Mouse (Mus musculus) stomach, embryonic 16.5 days (tissue): ENCODE results near the gene Afg1l. TPM values are rescaled to one million over a fixed set of nuclear protein-coding genes. Genes with fewer than 3 reads are reported as not detected.

Experiments
- ATAC-seq: fragments of 200-750 bp; cut with Nextera tagmentation; 2 replicates; pipeline ENCODE4 v1.8.0; 2017; ENCODE audit warnings: moderate number of reproducible peaks, moderate TSS enrichment; ENCODE audit not compliant: insufficient read depth, low FRiP score
- H3K27ac ChIP-seq: fragments of 300-500 bp; sonication (generic); 2 replicates; pipeline ENCODE4 v1.5.1; 2014; ENCODE audit warnings: low read length
- H3K27me3 ChIP-seq: fragments of 300-500 bp; sonication (generic); 2 replicates; pipeline ENCODE4 v1.6.1; 2014; ENCODE audit warnings: low read length, control low read depth, mixed read lengths; ENCODE audit not compliant: control insufficient read depth, insufficient read depth
- H3K36me3 ChIP-seq: fragments of 300-500 bp; sonication (generic); 2 replicates; pipeline ENCODE4 v1.6.1; 2014; ENCODE audit warnings: low read length; ENCODE audit not compliant: control insufficient read depth, insufficient read depth
- H3K4me1 ChIP-seq: fragments of 300-500 bp; sonication (generic); 2 replicates; pipeline ENCODE4 v1.6.1; 2014; ENCODE audit warnings: low read length, control low read depth, mixed read lengths; ENCODE audit not compliant: control insufficient read depth, insufficient read depth
- H3K4me2 ChIP-seq: fragments of 300-500 bp; sonication (generic); 2 replicates; pipeline ENCODE4 v1.6.1; 2014; ENCODE audit warnings: low read depth, low read length, mixed read lengths
- H3K4me3 ChIP-seq: fragments of 300-500 bp; sonication (generic); replicated peaks from 2 replicates; pipeline ENCODE4 v1.5.1; 2014; ENCODE audit warnings: mild to moderate bottlenecking, low read length
- H3K9ac ChIP-seq: fragments of 300-500 bp; sonication (generic); 2 replicates; pipeline ENCODE4 v1.6.1; 2014; ENCODE audit warnings: low read length
- H3K9me3 ChIP-seq: fragments of 300-500 bp; sonication (generic); replicated peaks from 2 replicates; pipeline ENCODE4 v1.6.1; 2016; ENCODE audit warnings: low read length, control low read depth; ENCODE audit not compliant: control insufficient read depth
- WGBS: fragments of 180-500 bp; shearing (Covaris S2); extraction: QIAGEN DNeasy Blood & Tissue Kit; methylation state at CpG from one replicate; pipeline ENCODE4 v1.1.7; 2014; 5-methylcytosine and 5-hydroxymethylcytosine counted together
- polyA plus RNA-seq: library from polyadenylated mRNA; unstranded; fragments of >200 nt; fragmentation: Nextera tagmentation; extraction: Ambion mirVana; gene quantifications from 2 replicates; pipeline ENCODE4 v1.2.1, GENCODE M21; 2015

Gene Afg1l
- polyA plus RNA-seq, 1 experiment from 2014 or later: 9.2 TPM

DNA sequence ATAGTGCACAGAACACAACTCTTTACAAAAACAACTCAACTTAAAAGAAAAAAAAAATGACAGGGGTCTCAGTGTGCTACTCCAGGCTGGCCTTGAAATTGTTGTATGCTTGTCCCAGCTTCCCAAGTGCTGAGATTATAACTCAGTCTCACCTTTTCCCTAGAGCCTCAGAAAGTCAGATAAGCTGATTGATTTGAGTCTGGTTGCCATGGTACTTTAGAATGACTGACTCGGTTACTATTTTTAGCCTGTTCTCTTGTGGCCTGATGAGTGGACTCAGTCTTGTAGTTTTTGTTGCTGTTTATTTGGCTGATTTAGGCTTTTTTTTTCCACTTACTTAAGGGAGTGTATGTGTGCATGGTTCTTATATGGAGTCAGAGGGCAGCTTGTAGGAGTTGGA is 12.8 kb upstream of the Afg1l start:
- WGBS: 10% methylated on average over 1 of the region's 1 CpGs
- H3K4me2 ChIP-seq: no peak overlapping the region
- ATAC-seq: peak; percentile 26; the same call in 1 of the 2 replicates
- H3K27me3 ChIP-seq: no peaks in the 10 kb centered on the region
- no peak overlapping the region for H3K9ac ChIP-seq
- H3K36me3 ChIP-seq: no peaks in the 10 kb centered on the region
- H3K9me3 ChIP-seq: no peaks in the 10 kb centered on the region
- H3K27ac ChIP-seq: 0 out of 2 replicates have a peak overlapping the region, but pooled peaks have one; percentile 7
- no peak overlapping the region for H3K4me3 ChIP-seq
- H3K4me1 ChIP-seq: 0 out of 2 replicates have a peak, but pooled peaks cover 2% of the 10 kb centered on the region

GRCm38 (mm10) chr10:42488606-42489296 is 10.4 kb upstream of the Afg1l start:
- Histone ChIP-seq H3K4me2 (no peak overlapping the region), H3K27me3 (no peaks in the 10 kb centered on the region), H3K9me3 (no peaks in the 10 kb centered on the region), H3K27ac (no peak overlapping the region), H3K4me3 (no peak overlapping the region), H3K36me3 (no peaks in the 10 kb centered on the region), H3K9ac (no peak overlapping the region), H3K4me1 (0 out of 2 replicates have a peak, but pooled peaks cover 2% of the 10 kb centered on the region)
- WGBS: 30% methylated on average over 8 of the region's 8 CpGs
- no peak for ATAC-seq

DNA sequence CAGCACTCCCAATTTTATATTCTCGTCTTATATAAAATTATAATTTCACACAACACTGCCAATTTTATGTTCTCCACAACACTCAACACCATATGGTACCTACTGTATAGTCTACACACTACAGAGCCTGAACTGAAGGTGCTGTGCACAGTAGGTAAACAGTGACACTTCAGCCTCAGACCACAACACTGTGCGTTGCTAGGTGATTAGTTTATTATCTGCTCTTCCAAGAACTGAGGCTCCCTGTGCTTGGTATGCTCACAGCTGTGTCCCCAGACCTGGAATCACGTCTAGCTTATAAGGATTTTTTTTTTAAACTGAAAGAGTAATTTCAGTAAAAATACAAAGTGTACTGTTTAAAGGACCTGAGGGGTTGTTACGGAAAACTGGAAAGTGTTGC is 2.4 kb upstream of the Afg1l start:
- 71% methylated on average over 4 of the region's 4 CpGs for WGBS
- Histone ChIP-seq H3K4me1 (no peaks in the 10 kb centered on the region), H3K9ac (no peak overlapping the region), H3K9me3 (no peaks in the 10 kb centered on the region), H3K27me3 (no peaks in the 10 kb centered on the region), H3K36me3 (no peaks in the 10 kb centered on the region), H3K4me3 (no peak overlapping the region), H3K4me2 (no peak overlapping the region), H3K27ac (no peak overlapping the region)
- no peak for ATAC-seq

GRCm38 (mm10) chr10:42477550-42478340 is 620 bp downstream of the Afg1l start:
- ATAC-seq: peak; percentile 8; the same call in 1 of the 2 replicates
- WGBS: 10% methylated on average over 25 of the region's 25 CpGs
- Histone ChIP-seq H3K36me3 (no peaks in the 10 kb centered on the region), H3K4me1 (no peaks in the 10 kb centered on the region), H3K9ac (peak overlapping the region; percentile 92), H3K27me3 (no peaks in the 10 kb centered on the region), H3K9me3 (no peaks in the 10 kb centered on the region), H3K4me2 (peak overlapping the region; percentile 77), H3K4me3 (peak overlapping the region; percentile 78), H3K27ac (peak overlapping the region; percentile 97)

GRCm38 (mm10) chr10:42476774-42477475 is 1.4 kb downstream of the Afg1l start:
- no peaks in the 10 kb centered on the region for H3K27me3 ChIP-seq
- H3K9ac ChIP-seq: no peak overlapping the region
- no peaks in the 10 kb centered on the region; the same call in 1 of the 2 replicates for H3K36me3 ChIP-seq
- no peak for ATAC-seq
- WGBS: 92% methylated on average over 10 of the region's 10 CpGs
- no peak overlapping the region for H3K4me2 ChIP-seq
- no peak overlapping the region for H3K27ac ChIP-seq
- H3K9me3 ChIP-seq: no peaks in the 10 kb centered on the region
- H3K4me1 ChIP-seq: no peaks in the 10 kb centered on the region
- no peak overlapping the region; the same call in 1 of the 2 replicates for H3K4me3 ChIP-seq

- H3K9ac ChIP-seq: no peak overlapping the region
- no peak overlapping the region; the same call in 1 of the 2 replicates for H3K4me2 ChIP-seq
- no peak for ATAC-seq
- H3K27ac ChIP-seq: peak overlapping the region; percentile 28; the same call in 1 of the 2 replicates
- H3K36me3 ChIP-seq: no peaks in the 10 kb centered on the region; the same call in 1 of the 2 replicates
- no peaks in the 10 kb centered on the region for H3K9me3 ChIP-seq
- no peaks in the 10 kb centered on the region for H3K27me3 ChIP-seq
- no peak overlapping the region for H3K4me3 ChIP-seq
- H3K4me1 ChIP-seq: no peaks in the 10 kb centered on the region
- 75% methylated on average over 6 of the region's 6 CpGs for WGBS
Measured at GRCm38 (mm10) chr10:42474946-42475514, 3.3 kb downstream of the Afg1l start.

- H3K9ac ChIP-seq: no peak overlapping the region
- H3K4me1 ChIP-seq: no peaks in the 10 kb centered on the region
- 69% methylated on average over 14 of the region's 14 CpGs for WGBS
- ATAC-seq: no peak
- H3K27me3 ChIP-seq: no peaks in the 10 kb centered on the region
- no peak overlapping the region for H3K27ac ChIP-seq
- no peaks in the 10 kb centered on the region for H3K9me3 ChIP-seq
- H3K4me2 ChIP-seq: no peak overlapping the region
- H3K4me3 ChIP-seq: no peak overlapping the region
- H3K36me3 ChIP-seq: no peaks in the 10 kb centered on the region
Measured at GRCm38 (mm10) chr10:42464805-42465204, 13.6 kb downstream of the Afg1l start.

DNA sequence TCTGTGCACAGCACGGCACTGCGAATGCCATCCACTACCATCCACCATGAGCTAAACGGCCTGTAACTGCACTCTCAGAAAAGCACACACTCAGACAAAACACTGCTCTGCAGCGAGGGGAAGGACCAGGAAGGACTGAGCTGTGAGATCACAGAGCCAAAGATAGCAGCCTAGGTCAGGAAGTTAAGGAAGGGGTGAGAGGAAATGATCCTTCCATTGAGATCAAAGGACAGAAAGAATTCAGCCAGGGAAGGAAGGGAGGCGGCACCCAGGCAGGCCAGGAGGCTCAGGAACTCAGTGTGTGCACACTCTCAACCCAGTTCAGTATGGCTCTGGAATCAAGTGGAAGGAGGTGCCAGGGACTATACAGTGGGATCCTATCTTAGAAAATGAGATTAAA is 14.1 kb downstream of the Afg1l start:
- Histone ChIP-seq H3K27ac (0 out of 2 replicates have a peak overlapping the region, but pooled peaks have one; percentile 2), H3K36me3 (no peaks in the 10 kb centered on the region), H3K9ac (no peak overlapping the region), H3K9me3 (peaks cover 4% of the 10 kb centered on the region; the same call in 1 of the 2 replicates), H3K4me1 (no peaks in the 10 kb centered on the region), H3K27me3 (no peaks in the 10 kb centered on the region), H3K4me3 (no peak overlapping the region), H3K4me2 (no peak overlapping the region)
- ATAC-seq: peak; percentile 50
- 35% methylated on average over 5 of the region's 5 CpGs for WGBS
